Mouse (Mus musculus): ENCODE measurements around the gene Adcy2. TPM values are rescaled to one million over a fixed set of nuclear protein-coding genes. Genes with fewer than 3 reads are reported as not detected.

Gene Adcy2
- polyA plus RNA-seq, 1 experiment from 2014 or later = 4.2 TPM

- peak; percentile 43; the same call in 1 of the 2 replicates for ATAC-seq
- H3K4me3 ChIP-seq (replicated peaks; ENCODE audit: low read length) = no peak overlapping the region
These were observed 183.4 kb downstream of the Adcy2 start for GRCm38 (mm10) chr13:68815704-68816477.

GRCm38 (mm10) chr13:68811185-68811584 lies 188.2 kb downstream of the Adcy2 start:
- no peaks in the 10 kb centered on the region for H3K4me1 ChIP-seq (replicated peaks; ENCODE audit: control insufficient read depth, insufficient read depth, low read length)
- 97% methylated on average over 3 of the region's 3 CpGs for WGBS
- no peak overlapping the region for H3K4me2 ChIP-seq (ENCODE audit: low read length)
- no peaks in the 10 kb centered on the region for H3K36me3 ChIP-seq (ENCODE audit: control insufficient read depth, insufficient read depth)
- H3K27ac ChIP-seq (ENCODE audit: low read length) = no peak overlapping the region
- no peak overlapping the region for H3K9ac ChIP-seq (replicated peaks; ENCODE audit: low read depth, low read length)
- no peaks in the 10 kb centered on the region for H3K9me3 ChIP-seq (ENCODE audit: control insufficient read depth, low read length)
- no peak for ATAC-seq
- H3K27me3 ChIP-seq (replicated peaks; ENCODE audit: control insufficient read depth, insufficient read depth, low read length) = no peaks in the 10 kb centered on the region
- H3K4me3 ChIP-seq (replicated peaks; ENCODE audit: low read length) = no peak overlapping the region

More at GRCm38 (mm10) chr13:68815704-68816477, 183.4 kb downstream of the Adcy2 start:
- Histone ChIP-seq H3K27me3 (replicated peaks; ENCODE audit: control insufficient read depth, insufficient read depth, low read length) (no peaks in the 10 kb centered on the region), H3K9ac (replicated peaks; ENCODE audit: low read depth, low read length) (no peak overlapping the region), H3K4me1 (replicated peaks; ENCODE audit: control insufficient read depth, insufficient read depth, low read length) (no peaks in the 10 kb centered on the region), H3K4me2 (ENCODE audit: low read length) (no peak overlapping the region), H3K9me3 (ENCODE audit: control insufficient read depth, low read length) (no peaks in the 10 kb centered on the region), H3K36me3 (ENCODE audit: control insufficient read depth, insufficient read depth) (no peaks in the 10 kb centered on the region), H3K27ac (ENCODE audit: low read length) (no peak overlapping the region)
- WGBS = 61% methylated on average over 4 of the region's 4 CpGs

- no peaks in the 10 kb centered on the region for H3K27me3 ChIP-seq (replicated peaks; ENCODE audit: control insufficient read depth, insufficient read depth, low read length)
- H3K4me3 ChIP-seq (replicated peaks; ENCODE audit: low read length) = no peak overlapping the region
- no peaks in the 10 kb centered on the region for H3K36me3 ChIP-seq (ENCODE audit: control insufficient read depth, insufficient read depth)
- H3K27ac ChIP-seq (ENCODE audit: low read length) = no peak overlapping the region
- H3K9ac ChIP-seq (replicated peaks; ENCODE audit: low read depth, low read length) = no peak overlapping the region
- no peaks in the 10 kb centered on the region for H3K4me1 ChIP-seq (replicated peaks; ENCODE audit: control insufficient read depth, insufficient read depth, low read length)
- H3K9me3 ChIP-seq (ENCODE audit: control insufficient read depth, low read length) = no peaks in the 10 kb centered on the region
- H3K4me2 ChIP-seq (ENCODE audit: low read length) = no peak overlapping the region
- ATAC-seq = no peak
- WGBS = 60% methylated on average over 6 of the region's 6 CpGs
These were observed 199.6 kb downstream of the Adcy2 start for GRCm38 (mm10) chr13:68799777-68800176.

- Histone ChIP-seq H3K4me3 (replicated peaks; ENCODE audit: low read length) (no peak overlapping the region), H3K4me1 (replicated peaks; ENCODE audit: control insufficient read depth, insufficient read depth, low read length) (no peaks in the 10 kb centered on the region), H3K27ac (ENCODE audit: low read length) (no peak overlapping the region), H3K27me3 (replicated peaks; ENCODE audit: control insufficient read depth, insufficient read depth, low read length) (no peaks in the 10 kb centered on the region), H3K9ac (replicated peaks; ENCODE audit: low read depth, low read length) (no peak overlapping the region), H3K36me3 (ENCODE audit: control insufficient read depth, insufficient read depth) (no peaks in the 10 kb centered on the region), H3K9me3 (ENCODE audit: control insufficient read depth, low read length) (no peaks in the 10 kb centered on the region), H3K4me2 (ENCODE audit: low read length) (no peak overlapping the region)
- no peak for ATAC-seq
These were observed 206.1 kb downstream of the Adcy2 start for GRCm38 (mm10) chr13:68793286-68793685.

GRCm38 (mm10) chr13:68787286-68788061 lies 211.9 kb downstream of the Adcy2 start:
- WGBS = 86% methylated on average over 8 of the region's 8 CpGs
- no peaks in the 10 kb centered on the region for H3K27me3 ChIP-seq (replicated peaks; ENCODE audit: control insufficient read depth, insufficient read depth, low read length)
- ATAC-seq = no peak
- H3K36me3 ChIP-seq (ENCODE audit: control insufficient read depth, insufficient read depth) = no peaks in the 10 kb centered on the region
- H3K4me2 ChIP-seq (ENCODE audit: low read length) = no peak overlapping the region
- no peak overlapping the region for H3K4me3 ChIP-seq (replicated peaks; ENCODE audit: low read length)
- no peaks in the 10 kb centered on the region for H3K9me3 ChIP-seq (ENCODE audit: control insufficient read depth, low read length)
- H3K4me1 ChIP-seq (replicated peaks; ENCODE audit: control insufficient read depth, insufficient read depth, low read length) = no peaks in the 10 kb centered on the region
- no peak overlapping the region for H3K9ac ChIP-seq (replicated peaks; ENCODE audit: low read depth, low read length)
- no peak overlapping the region for H3K27ac ChIP-seq (ENCODE audit: low read length)

- Histone ChIP-seq H3K36me3 (ENCODE audit: control insufficient read depth, insufficient read depth) (no peaks in the 10 kb centered on the region), H3K4me2 (ENCODE audit: low read length) (no peak overlapping the region), H3K9ac (replicated peaks; ENCODE audit: low read depth, low read length) (no peak overlapping the region), H3K27me3 (replicated peaks; ENCODE audit: control insufficient read depth, insufficient read depth, low read length) (no peaks in the 10 kb centered on the region), H3K27ac (ENCODE audit: low read length) (no peak overlapping the region), H3K9me3 (ENCODE audit: control insufficient read depth, low read length) (no peaks in the 10 kb centered on the region), H3K4me1 (replicated peaks; ENCODE audit: control insufficient read depth, insufficient read depth, low read length) (no peaks in the 10 kb centered on the region), H3K4me3 (replicated peaks; ENCODE audit: low read length) (no peak overlapping the region)
- 63% methylated on average over 1 of the region's 1 CpGs for WGBS
- ATAC-seq = no peak
These were observed 216.2 kb downstream of the Adcy2 start for GRCm38 (mm10) chr13:68783096-68783495.

GRCm38 (mm10) chr13:68778011-68778672 lies 221.2 kb downstream of the Adcy2 start:
- Histone ChIP-seq H3K36me3 (ENCODE audit: control insufficient read depth, insufficient read depth) (no peaks in the 10 kb centered on the region), H3K4me2 (ENCODE audit: low read length) (no peak overlapping the region), H3K9me3 (ENCODE audit: control insufficient read depth, low read length) (no peaks in the 10 kb centered on the region), H3K27me3 (replicated peaks; ENCODE audit: control insufficient read depth, insufficient read depth, low read length) (no peaks in the 10 kb centered on the region), H3K4me1 (replicated peaks; ENCODE audit: control insufficient read depth, insufficient read depth, low read length) (no peaks in the 10 kb centered on the region), H3K27ac (ENCODE audit: low read length) (no peak overlapping the region), H3K9ac (replicated peaks; ENCODE audit: low read depth, low read length) (no peak overlapping the region), H3K4me3 (replicated peaks; ENCODE audit: low read length) (no peak overlapping the region)
- whole genome bisulfite sequencing = 80% methylated on average over 6 of the region's 6 CpGs
- no peak for ATAC-seq

- Histone ChIP-seq H3K27me3 (replicated peaks; ENCODE audit: control insufficient read depth, insufficient read depth, low read length) (no peaks in the 10 kb centered on the region), H3K9ac (replicated peaks; ENCODE audit: low read depth, low read length) (no peak overlapping the region), H3K4me3 (replicated peaks; ENCODE audit: low read length) (no peak overlapping the region), H3K36me3 (ENCODE audit: control insufficient read depth, insufficient read depth) (no peaks in the 10 kb centered on the region), H3K4me2 (ENCODE audit: low read length) (no peak overlapping the region), H3K4me1 (replicated peaks; ENCODE audit: control insufficient read depth, insufficient read depth, low read length) (no peaks in the 10 kb centered on the region), H3K9me3 (ENCODE audit: control insufficient read depth, low read length) (no peaks in the 10 kb centered on the region), H3K27ac (ENCODE audit: low read length) (no peak overlapping the region)
- WGBS = 79% methylated on average over 2 of the region's 2 CpGs
- ATAC-seq = no peak
These were observed 225.6 kb downstream of the Adcy2 start for GRCm38 (mm10) chr13:68773599-68774211.

GRCm38 (mm10) chr13:68768588-68768987 lies 230.8 kb downstream of the Adcy2 start:
- no peaks in the 10 kb centered on the region for H3K27me3 ChIP-seq (replicated peaks; ENCODE audit: control insufficient read depth, insufficient read depth, low read length)
- no peak overlapping the region for H3K4me3 ChIP-seq (replicated peaks; ENCODE audit: low read length)
- no peaks in the 10 kb centered on the region for H3K9me3 ChIP-seq (ENCODE audit: control insufficient read depth, low read length)
- 92% methylated on average over 3 of the region's 3 CpGs for WGBS
- no peaks in the 10 kb centered on the region for H3K4me1 ChIP-seq (replicated peaks; ENCODE audit: control insufficient read depth, insufficient read depth, low read length)
- no peak overlapping the region for H3K27ac ChIP-seq (ENCODE audit: low read length)
- H3K4me2 ChIP-seq (ENCODE audit: low read length) = no peak overlapping the region
- ATAC-seq = no peak
- H3K36me3 ChIP-seq (ENCODE audit: control insufficient read depth, insufficient read depth) = no peaks in the 10 kb centered on the region
- no peak overlapping the region for H3K9ac ChIP-seq (replicated peaks; ENCODE audit: low read depth, low read length)
